Mouse (Mus musculus) right cerebral cortex, postnatal 25 days (tissue): ENCODE data around the gene Abca7.
"Not testable (repeated sequence)": the region's sequence is repeated elsewhere in the genome, so short reads cannot be mapped to it uniquely, and the experiment has no call there.

Experiments used
- DNase-seq: peaks from one replicate; pipeline ENCODE4 v3.0.0; 2022

Gene Abca7

DNA sequence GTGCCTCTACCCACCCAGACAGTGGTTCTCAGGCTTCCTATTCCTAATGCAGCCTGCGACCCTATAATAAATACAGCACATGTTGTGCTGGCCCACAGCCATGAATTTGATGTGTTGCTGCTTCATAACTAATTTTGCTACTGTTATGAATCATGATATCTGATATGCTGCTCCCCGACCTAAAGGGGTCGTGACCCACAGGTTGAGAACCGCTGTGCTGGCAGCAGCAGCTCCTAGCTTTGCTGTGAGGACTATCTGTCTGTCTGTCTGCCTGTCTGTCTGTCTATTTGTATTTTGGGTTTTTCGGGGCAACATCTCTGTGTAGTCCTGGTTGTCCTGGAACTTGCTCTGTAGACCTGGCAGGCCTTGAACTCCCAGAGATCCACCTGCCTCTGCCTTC, 27.5 kb downstream of the Abca7 start:
- DNase-seq, result no peak

DNA sequence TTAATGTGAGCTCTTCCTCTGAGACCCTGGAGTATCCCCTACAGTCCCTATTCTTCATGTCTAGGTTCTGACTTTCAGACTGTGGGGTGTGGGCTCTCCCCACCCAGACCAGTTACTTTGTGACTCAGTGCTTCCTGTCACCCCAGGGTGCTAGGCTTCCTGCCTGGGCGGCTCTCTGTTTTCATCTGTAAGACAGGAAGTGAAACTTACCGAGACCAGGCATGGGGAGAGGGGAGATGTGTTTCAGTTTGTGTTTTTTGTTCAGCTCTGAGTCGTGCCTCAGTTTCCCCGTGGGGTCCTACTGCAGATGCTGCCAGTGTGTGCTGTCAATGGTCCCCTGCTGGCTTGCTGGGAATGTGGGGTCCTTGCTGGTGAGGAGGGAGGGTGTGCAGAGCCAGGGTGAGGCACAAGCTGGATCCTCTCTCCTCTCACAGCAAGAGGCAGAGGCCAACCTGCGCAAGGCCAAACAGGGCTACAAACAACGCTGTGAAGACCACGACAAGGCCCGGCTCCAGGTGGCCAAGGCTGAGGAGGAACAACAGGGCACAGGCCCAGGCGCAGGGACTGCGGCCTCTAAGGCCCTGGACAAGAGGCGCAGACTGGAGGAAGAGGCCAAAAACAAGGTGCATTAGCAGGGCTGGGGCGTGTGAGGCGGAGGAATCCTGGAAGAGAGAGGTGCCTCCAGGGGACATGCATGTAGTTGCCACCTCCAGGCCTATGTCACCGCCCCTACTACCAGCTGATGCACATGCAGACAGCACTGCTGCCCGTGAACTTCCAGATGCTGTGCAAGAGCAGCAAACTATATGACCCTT, 28.1 kb downstream of the Abca7 start:
- DNase-seq, result no peak

DNA sequence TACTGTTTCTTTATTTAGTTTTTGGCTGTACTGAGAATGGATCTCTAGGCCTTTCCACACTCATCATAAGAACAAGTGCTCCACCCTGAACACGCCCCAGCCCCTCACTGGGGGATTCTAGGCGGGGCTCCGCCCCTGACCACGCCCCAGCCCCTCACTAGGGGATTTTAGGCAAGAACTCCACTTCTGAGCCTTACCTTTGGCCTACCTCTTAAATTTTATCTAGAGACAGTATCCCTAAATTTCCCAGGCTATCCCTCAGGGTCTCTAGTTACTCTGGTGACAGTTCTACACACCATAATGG, 28.7 kb downstream of the Abca7 start:
- DNase-seq, result no peak

DNA sequence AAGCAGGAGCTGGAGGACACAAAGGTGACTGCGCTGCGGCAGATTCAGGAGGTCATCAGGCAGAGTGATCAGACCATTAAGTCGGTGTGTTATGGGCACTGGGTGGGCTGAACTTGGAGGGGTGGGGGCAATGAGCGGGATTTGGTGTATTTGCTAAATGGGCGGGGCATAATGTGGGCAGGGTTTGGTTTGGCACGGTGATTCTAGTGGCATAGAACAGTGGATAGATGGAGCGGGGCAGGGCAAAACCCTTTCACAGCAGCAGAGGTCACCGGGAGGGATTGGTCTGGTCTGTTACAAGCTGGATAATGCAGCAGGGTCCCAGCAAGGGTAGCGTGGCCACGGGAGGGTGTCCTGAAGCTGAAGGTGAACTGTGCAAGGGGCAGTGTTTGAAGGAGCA, 29.2 kb downstream of the Abca7 start:
- no peak for DNase-seq

DNA sequence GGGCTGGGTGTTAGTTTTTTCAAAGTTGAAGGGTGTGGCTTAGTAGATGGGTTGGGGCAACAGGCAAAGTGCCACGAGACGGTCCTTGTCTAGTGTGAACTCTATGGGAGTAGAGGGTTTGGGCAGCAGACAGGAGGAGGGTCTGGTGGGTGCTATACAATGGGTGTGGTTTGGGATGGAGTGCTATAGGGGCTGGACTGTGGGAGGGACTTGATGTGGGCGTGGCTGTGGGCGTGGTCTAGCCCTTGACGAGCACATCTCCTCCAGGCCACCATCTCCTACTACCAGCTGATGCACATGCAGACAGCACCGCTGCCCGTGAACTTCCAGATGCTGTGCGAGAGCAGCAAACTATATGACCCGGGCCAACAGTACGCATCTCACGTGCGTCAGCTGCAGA, 29.6 kb downstream of the Abca7 start:
- DNase-seq, result no peak

DNA sequence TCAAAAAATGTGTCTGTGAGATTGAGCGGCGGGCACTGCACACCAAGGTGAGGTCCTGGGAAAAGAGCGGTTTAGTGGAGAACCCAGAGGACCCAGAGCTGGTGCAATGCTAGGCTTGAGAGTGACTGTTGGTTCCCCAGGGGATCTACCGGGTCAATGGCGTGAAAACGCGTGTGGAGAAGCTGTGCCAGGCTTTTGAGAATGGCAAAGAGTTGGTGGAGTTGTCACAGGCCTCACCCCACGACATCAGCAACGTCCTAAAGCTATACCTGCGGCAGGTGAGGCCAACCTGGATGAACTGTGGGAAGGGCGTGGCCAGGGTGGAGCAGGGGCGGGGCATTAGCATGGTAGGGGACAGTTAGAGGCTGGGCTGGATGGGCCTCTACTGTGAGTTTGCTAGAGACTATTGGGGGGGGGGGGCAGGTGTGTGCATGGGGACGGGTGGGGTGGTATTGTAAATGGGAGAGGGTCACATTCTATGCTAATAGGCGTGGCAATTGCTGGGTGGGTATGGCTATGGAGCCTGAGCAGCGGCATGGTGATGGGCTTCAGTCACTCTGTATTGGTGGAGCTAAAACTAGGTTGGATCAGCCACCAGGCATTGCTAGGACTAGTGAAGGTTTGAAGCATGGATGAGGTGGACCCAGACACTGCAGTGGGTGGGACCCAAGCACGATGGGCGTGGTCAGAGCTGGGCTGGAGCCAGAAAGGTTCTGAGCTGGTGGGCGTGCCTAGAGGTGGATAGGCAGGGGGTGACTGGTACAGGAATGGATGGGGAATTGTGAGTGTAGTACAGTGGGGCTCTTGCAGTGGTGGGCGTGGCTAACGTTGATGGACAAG, 31.6 kb downstream of the Abca7 start:
- no peak for DNase-seq

DNA sequence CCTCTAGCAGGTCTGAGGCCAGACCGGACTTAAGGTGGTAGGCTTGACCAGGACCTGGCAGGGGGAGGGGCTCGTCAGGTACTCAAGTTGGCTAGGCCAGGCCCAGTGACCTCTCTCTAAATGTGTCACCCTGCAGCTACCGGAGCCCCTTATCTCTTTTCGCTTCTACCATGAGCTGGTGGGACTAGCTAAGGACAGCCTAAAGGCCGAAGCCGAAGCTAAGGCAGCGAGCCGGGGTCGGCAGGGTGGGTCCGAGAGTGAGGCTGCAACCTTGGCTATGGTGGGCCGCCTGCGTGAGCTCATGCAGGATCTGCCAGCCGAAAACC, 32.2 kb downstream of the Abca7 start:
- DNase-seq, result no peak

DNA sequence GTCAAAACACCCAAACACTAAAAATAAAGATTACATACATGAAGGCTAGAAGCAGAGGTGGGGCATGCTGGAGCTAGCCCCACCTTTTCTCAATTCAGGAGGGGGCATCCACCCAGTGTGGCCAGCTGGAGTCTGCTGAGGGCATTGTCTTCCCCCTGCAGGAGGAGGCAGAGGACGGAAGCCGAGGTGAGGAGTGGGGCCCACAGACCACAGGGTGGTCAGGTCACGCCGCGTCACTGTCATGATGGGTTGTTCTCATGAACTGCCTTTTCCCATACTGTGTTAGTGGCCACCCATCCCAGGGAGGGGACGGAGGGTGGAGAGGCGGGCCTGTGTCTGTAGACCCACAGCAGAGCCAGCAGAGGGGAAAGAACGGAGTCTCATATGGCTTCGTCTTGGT, 33.9 kb downstream of the Abca7 start:
- DNase-seq, result no peak

DNA sequence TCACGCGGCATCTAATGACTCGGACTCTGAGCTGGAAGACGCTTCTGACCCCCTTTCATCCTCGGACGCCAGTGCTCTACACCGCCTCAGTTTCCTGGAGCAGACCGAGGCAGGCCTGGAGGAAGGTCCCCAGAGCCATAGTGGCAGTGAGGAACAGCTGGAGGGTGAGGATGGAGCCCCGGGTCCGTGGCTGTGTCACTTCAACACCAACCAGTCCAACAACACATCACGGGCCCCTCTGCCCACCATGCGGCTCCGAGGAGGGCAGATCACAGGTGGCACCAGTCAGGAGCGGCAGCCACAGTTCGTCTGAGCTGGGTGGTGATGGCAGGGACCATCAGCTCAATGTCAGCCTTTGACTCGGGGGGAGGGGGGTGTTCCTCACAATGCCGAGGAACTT, 34.4 kb downstream of the Abca7 start:
- DNase-seq, result no peak

DNA sequence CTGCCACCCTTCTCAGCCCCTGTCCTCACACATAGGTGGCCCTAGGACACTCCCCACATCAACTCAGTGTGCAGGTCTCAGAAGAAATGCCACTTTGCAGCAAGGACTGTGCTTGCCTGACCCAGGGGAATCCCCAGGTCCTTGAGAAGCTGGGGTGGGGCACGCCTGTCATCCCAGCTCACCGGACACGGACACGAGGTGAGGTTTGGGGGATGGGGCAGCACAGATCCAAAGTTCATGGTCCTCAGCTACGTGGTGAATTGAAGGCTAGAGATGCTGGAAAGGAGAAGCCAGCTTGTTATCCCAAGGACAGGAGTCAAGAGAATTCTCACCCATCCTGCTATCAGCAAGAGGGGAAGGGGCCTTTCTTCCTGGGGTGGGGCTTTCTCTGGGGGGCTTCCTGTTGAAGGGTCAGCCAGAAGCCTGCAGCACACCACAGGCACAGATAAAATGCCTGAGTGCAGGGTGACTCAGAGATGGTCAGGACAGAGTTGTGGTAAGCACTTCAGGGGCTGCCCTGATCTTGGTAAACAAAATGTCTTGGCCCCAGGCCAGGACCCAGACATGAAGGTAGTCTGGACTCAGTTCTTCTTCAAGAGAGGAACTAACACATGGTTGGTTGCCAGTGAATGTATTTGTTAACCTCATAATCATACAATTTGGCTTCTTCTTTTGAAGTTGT, 36.6 kb downstream of the Abca7 start:
- DNase-seq, result no peak

DNA sequence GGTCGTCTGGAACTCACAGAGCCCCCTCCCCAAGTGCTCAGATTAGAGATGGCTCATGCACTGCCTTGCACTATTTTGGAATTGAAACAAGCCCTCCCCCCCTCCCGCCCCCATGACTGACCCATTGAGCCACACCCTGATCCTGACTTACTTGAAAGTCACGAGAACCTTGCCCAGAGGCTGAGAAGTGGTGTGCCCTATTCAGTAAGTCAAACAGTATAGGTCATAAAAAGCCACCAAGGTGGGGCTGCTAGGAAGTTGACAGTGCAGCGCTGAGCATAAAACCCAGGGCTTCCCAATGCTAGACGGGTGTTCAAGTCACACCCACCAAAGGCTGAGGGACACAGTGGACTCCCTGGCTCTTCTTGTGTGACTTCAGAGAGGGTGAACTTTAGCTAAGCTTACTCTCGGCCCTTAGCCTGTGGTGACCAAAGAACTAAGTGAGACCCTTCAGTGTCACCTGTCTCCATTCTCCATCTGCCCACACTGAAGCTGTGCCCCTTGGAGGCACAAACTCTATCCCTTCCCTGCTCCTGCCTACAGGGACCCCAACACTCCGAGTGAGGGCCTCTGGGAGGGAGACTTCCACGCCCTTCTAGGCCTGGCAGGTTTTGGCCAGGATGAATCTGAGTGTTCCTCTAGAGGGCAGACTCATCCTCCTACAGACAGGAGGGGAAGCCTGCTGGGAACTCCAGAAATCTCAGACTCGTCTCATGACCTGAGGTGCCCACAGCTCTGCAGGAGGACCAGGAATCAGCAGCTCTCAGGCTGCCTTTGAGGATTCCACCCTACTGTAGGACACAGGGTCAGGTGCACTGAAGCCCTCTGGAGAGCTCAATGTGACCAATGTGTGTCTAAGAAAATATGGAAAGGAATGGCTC, 37.5 kb downstream of the Abca7 start:
- DNase-seq, result no peak

DNA sequence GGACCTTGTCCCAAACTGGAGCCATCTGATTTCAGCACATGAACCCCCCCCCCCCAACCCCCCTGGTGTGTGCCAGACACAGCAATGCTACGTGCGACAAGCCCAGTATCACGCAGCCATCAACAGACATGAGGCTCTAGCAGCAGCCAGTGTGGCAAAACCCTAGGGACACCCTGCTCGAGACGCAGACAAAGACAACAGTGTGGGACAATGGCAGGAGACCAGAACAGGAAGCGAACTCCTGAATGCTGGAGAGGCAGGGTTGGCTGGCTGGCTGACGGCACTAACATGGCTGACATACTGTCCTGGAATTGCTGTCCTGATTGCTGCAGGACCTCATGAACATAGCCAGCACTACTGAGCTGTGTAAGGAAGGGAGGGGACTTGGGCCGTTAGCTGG, 38.9 kb downstream of the Abca7 start:
- no peak for DNase-seq

DNA sequence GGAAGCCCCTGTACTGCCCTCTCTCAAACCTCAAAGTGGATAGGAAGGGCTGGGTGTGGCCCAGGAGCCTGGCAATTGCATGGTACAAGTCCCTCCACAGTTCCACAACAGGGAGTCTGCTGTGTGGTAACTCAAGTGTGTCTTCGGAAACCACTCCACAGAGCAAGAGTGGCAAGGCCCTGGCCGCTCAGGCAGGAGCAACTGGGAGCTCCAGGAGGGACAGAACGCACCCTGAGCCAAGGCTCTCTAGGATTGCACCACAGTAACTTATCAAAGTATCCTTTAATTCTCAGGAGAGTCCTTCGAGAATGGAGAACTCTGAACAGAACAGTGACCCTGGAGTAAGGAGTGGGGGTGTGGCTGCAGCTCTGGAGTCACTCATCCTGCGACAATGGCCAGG, 39.4 kb downstream of the Abca7 start:
- no peak for DNase-seq

DNA sequence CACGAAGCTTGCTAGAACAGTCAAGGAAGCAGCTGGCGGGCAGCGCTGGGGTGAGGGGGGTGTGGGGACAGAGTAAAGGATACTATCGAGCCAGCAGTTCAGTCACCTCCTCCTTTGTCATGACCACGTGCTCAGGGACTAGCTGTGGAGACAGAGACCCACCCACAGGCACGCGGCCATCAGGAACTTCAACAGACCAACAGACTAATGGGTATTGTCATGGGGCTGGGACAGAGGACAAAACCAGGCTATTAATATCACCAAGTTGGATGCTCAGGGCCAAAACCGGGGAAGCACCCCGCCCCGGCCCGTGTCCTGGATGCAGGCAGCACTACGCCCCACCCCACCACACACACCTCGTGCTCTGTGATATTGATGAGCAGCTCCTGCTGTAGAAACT, 40.5 kb downstream of the Abca7 start:
- DNase-seq, result no peak

DNA sequence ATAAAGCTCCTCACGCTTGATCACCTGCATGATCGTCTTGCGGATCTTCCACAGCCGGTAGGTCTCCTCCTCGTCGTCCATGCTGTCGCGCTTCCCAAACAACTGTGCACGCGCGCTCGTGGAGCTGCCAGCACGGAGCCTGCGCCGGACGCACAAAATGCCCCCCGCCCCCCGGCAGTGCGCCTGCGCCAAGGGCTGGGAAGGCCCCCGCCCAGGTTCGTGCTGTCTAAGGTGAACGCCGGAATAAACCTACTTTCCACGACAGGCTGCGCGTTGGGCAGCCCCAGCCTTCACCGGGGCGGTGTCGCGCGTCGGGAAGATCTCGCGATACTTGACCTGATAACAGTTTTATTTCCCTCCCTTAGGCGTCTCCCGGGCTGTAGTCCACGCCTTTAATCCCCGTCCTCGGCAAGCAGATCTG, 43.3 kb downstream of the Abca7 start, which contains the start of gene Polr2e:
Polr2e (minus strand) TSS at position 237 of the 421 bp plus-strand sequence.
- peak; percentile 97 for DNase-seq

DNA sequence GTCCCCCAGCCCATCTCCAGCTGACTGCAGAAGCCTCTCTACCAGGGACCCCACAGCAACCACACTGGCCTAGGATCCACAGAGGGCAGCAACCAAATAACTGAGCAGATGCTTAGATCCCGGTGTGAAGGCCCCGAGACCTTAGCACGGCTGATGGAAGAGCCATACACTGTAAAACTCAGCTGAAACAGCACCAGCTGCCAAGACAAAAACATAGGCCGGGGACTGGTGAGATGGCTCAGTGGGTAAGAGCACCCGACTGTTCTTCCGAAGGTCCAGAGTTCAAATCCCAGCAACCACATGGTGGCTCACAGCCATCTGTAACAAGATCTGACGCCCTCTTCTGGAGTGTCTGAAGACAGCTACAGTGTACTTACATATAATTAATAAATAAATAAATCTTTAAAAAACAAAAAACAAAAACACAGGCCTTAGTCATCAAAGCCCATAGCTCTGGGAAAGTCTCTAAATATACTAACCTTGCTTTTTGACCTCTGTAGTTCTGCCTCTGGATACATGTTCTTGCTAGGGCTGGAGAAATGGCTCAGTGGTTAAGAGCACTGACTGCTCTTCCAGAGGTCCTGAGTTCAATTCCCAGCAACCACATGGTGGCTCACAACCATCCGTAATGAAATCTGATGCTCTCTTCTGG, 45.2 kb downstream of the Abca7 start:
- not testable (repeated sequence) for DNase-seq

DNA sequence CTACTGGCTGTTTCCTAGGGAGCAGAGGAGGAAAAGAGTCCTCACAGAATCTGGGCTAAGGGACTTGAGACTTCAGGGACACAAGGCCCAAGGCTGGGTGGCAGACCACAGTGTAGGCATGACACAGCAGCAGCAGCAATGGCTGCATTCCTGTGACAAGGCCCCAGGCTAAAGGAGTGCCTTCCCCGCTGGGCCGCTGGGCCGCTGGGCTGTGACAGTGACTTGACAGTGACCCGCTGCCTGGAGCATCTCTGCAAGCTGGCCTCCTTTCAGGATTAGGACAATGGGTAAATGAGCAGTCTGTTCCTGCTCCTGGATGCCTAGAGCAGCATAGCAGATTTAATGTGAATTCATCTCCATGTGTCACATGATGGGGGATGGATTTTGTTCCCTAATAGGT, 47.8 kb downstream of the Abca7 start:
- no peak for DNase-seq

DNA sequence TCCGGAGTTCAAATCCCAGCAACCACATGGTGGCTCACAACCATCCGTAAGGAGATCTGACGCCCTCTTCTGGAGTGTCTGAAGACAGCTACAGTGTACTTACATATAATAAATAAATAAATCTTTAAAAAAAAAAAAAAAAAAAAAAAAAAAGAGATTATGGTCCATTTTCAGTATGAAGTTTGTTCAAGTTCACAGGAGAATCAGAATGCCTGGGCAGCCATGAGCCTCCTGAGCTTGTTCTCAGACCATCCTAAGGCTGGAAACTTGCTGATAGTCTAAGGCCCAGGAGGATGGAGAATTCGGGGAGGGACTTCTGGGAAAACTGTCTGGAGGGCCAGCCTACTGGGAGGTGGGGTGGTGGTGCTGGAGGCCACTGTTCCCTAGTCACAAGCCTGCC, 49.1 kb downstream of the Abca7 start:
- not testable (repeated sequence) for DNase-seq

DNA sequence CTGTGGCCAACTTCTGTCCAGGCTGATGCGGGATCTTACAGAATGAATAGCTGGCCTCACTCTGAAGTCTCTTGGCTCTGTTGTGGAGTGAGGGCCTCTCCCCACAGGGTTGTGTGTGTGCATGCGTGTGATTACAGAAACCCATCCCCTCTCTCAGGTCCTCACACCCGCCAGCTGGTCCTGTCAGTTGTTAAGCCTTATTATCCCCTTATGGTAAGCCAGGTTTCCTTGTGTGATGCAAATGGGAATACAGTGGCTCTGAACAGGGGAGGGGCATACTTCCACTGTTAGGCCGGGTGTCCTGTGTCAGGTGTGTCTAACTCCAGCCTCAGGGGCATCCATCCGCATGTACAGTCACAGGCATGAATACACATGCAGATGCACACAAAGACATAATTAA, 49.5 kb downstream of the Abca7 start:
- DNase-seq, result no peak

DNA sequence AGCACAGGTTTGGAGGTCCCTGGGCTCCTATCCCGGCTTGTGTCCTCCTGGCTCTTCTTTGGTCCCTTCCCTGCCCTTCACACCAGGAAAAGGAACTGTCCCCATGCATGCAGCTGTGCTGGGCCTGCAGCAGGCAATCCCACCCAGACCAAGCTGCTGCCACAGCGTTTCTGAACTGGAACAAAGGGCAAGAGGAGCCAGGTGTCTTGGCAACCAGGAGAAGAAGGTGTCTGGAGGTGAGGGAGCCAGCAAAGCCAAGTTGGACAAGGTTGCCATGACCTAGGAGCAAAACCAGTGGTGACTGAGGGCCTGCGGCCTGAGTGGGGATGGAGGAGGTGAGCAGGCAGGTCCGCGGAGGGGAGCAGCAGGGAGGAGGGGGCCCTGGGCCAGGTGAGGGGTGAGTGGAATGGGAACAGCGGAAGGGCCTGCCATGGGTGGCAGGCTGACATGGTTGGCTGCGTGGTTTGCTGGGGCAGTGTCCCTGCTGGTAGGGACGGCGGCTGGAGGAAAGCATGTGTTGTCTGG, 50.8 kb downstream of the Abca7 start, which contains the start of gene Gpx4:
Gpx4 (plus strand) TSS at position 126 of the 525 bp plus-strand sequence.
- no peak for DNase-seq

DNA sequence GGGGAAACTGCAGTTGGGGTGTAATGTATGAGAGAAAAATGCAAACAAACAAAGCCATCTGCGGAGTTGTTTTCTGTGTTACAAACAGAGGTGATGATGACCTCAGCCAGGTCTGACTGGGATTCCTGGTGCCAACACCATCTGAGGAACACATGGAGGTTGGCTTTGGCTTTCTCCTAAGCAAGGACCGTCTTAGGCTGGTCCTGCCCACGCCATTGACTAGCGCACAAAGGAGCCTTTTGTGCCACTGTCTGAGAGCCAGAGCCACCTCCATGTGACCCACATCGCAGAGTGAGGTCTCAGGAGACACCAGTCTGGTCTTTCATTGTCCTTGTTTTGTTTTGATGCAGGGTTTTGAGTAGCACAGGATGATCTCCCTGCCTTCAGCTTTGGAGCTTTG, 52.1 kb downstream of the Abca7 start:
- DNase-seq, result no peak

DNA sequence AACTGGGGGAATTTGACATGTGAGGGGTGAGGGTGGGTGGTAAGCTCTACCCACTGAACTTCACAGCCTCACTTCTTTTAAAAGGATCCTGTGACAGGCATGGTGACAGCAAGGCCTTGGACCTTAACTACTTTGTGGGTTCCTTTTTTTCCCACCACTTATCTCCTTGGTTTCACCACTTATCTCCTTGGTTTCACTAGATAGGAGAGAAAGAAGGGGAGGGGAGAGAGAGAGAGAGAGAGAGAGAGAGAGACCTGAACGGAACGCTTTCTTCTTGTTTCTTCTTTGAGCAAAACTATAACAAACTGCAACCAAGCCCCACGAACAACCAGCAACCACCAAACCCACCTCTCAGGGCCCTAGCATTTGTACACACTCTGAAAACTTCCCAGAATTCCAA, 52.5 kb downstream of the Abca7 start:
- DNase-seq, result no peak
